Mouse (Mus musculus): ENCODE measurements around the gene Nt5c2.

DNA sequence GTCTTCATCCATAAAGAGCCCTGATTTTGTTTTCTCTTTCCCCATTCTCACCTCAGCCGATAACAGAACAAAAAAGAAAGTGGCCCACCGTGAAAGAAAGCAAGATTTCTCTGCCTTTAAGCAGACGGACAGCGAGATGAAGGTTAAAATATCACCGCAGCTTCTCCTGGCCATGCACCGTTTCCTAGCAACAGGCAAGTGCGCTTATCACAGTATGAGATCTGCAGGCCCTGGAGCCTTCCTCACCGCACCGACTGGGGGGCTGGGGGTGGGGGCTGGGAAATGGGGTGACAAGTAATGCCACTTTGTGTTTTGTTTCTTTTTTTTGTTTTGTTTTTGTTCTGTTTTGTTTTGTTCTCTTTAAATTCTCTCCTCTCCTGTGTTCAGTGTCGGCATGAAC lies 158.2 kb downstream of the Nt5c2 start:
- TF ChIP-seq EP300 (IDR thresholded peaks at IDR 0.05) = no peak
- no peak for TF ChIP-seq CTCF (IDR thresholded peaks at IDR 0.05)

Data from lung, postnatal 0 days (tissue).